Mouse (Mus musculus): ENCODE data around the gene Tmem251. TPM values are rescaled to one million over a fixed set of nuclear protein-coding genes. Genes with fewer than 3 reads are reported as not detected.
A peak's percentile ranks its signal among the peaks of the same experiment; 100 is the strongest.

Gene Tmem251
- total RNA-seq, 2 experiments from 2014 or later, result 4.9 to 5.1 TPM

- intact Hi-C loops (cut with DNase I), result loop anchor here (5.0 kb wide), 2 partner anchors 130 to 185 kb away; no protein-coding TSS in a partner anchor
Observed at GRCm38 (mm10) chr12:102706833-102707463, 36.6 kb upstream of the Tmem251 start.

GRCm38 (mm10) chr12:102708220-102708619 is 35.3 kb upstream of the Tmem251 start:
- intact Hi-C loops (cut with DNase I), result loop anchor here (5.0 kb wide), 2 partner anchors 131 to 186 kb away; no protein-coding TSS in a partner anchor
- DNase-seq (ENCODE audit: low spot score in 2 of 2), result no peak

More at GRCm38 (mm10) chr12:102706833-102707463, 36.6 kb upstream of the Tmem251 start:
- no peak for DNase-seq (ENCODE audit: low spot score in 2 of 2)

GRCm38 (mm10) chr12:102709896-102710295 is 33.7 kb upstream of the Tmem251 start:
- no peak for DNase-seq (ENCODE audit: low spot score in 2 of 2)
- intact Hi-C loops (cut with DNase I), result loop anchor here (5.0 kb wide), 2 partner anchors 133 to 188 kb away; no protein-coding TSS in a partner anchor

GRCm38 (mm10) chr12:102710851-102711375 is 32.6 kb upstream of the Tmem251 start:
- no peak for DNase-seq (ENCODE audit: low spot score in 2 of 2)
- intact Hi-C loops (cut with DNase I), result no loop called here

GRCm38 (mm10) chr12:102713153-102713865 is 30.3 kb upstream of the Tmem251 start:
- intact Hi-C loops (cut with DNase I), result no loop called here
- no peak for DNase-seq (ENCODE audit: low spot score in 2 of 2)

- intact Hi-C loops (cut with DNase I), result no loop called here
- no peak for DNase-seq (ENCODE audit: low spot score in 2 of 2)
Observed at GRCm38 (mm10) chr12:102714116-102714515, 29.4 kb upstream of the Tmem251 start.

GRCm38 (mm10) chr12:102714654-102715395 is 28.7 kb upstream of the Tmem251 start:
- DNase-seq (ENCODE audit: low spot score in 2 of 2), result no peak
- intact Hi-C loops (cut with DNase I), result loop anchor here (5.0 kb wide), 1 partner anchor 233 kb away; no protein-coding TSS in a partner anchor

GRCm38 (mm10) chr12:102719552-102720315 is 23.8 kb upstream of the Tmem251 start:
- intact Hi-C loops (cut with DNase I), result loop anchor here (5.0 kb wide), 1 partner anchor 237 kb away; no protein-coding TSS in a partner anchor
- peak in 1 of 2 experiments; percentile 62 for DNase-seq (ENCODE audit: low spot score in 2 of 2)

- intact Hi-C loops (cut with DNase I), result no loop called here
- no peak for DNase-seq (ENCODE audit: low spot score in 2 of 2)
Observed at GRCm38 (mm10) chr12:102722451-102722850, 21.1 kb upstream of the Tmem251 start.

- intact Hi-C loops (cut with DNase I), result no loop called here
- no peak for DNase-seq (ENCODE audit: low spot score in 2 of 2)
Observed at GRCm38 (mm10) chr12:102722966-102723365, 20.6 kb upstream of the Tmem251 start.

GRCm38 (mm10) chr12:102723861-102724260 is 19.7 kb upstream of the Tmem251 start:
- intact Hi-C loops (cut with DNase I), result no loop called here
- peak; percentile 66 to 87 for DNase-seq (ENCODE audit: low spot score in 2 of 2)

- no peak for DNase-seq (ENCODE audit: low spot score in 2 of 2)
- intact Hi-C loops (cut with DNase I), result no loop called here
Observed at GRCm38 (mm10) chr12:102725146-102725545, 18.4 kb upstream of the Tmem251 start.

- intact Hi-C loops (cut with DNase I), result no loop called here
- no peak for DNase-seq (ENCODE audit: low spot score in 2 of 2)
Observed at GRCm38 (mm10) chr12:102725761-102726175, 17.8 kb upstream of the Tmem251 start.

- peak; percentile 76 to 90 for DNase-seq (ENCODE audit: low spot score in 2 of 2)
- intact Hi-C loops (cut with DNase I), result no loop called here
Observed at GRCm38 (mm10) chr12:102729855-102730797, 13.4 kb upstream of the Tmem251 start.

- intact Hi-C loops (cut with DNase I), result no loop called here
- no peak for DNase-seq (ENCODE audit: low spot score in 2 of 2)
Observed at GRCm38 (mm10) chr12:102730798-102731619, 12.6 kb upstream of the Tmem251 start.

GRCm38 (mm10) chr12:102733381-102733780 is 10.2 kb upstream of the Tmem251 start:
- intact Hi-C loops (cut with DNase I), result no loop called here
- DNase-seq (ENCODE audit: low spot score in 2 of 2), result peak; percentile 67 to 69

GRCm38 (mm10) chr12:102739096-102739495 is 4.5 kb upstream of the Tmem251 start:
- DNase-seq (ENCODE audit: low spot score in 2 of 2), result no peak

More at GRCm38 (mm10) chr12:102739096-102739495, 4.5 kb upstream of the Tmem251 start:
- intact Hi-C loops (cut with DNase I), result no loop called here
